Mouse (Mus musculus) layer of hippocampus, adult 8-10 months (tissue): Measurements from ENCODE around the gene Dhx9. TPM values are rescaled to one million over a fixed set of nuclear protein-coding genes. Genes with fewer than 3 reads are reported as not detected.
"Not testable (repeated sequence)": the region's sequence is repeated elsewhere in the genome, so short reads cannot be mapped to it uniquely, and the experiment has no call there.

Source experiments
- DNase-seq, 2 experiments: peaks; one replicate each; pipeline ENCODE4 v3.0.0; 2022; ENCODE audit warnings: low spot score in 2 of 2
- total RNA-seq, 4 experiments: library from RNA; stranded (reverse); gene quantifications; 2 replicates each; pipeline ENCODE4 v1.2.4; 2022

Dhx9 gene
- 100 to 1,000 TPM; 106 to 112 (median 109) TPM for total RNA-seq

DNA sequence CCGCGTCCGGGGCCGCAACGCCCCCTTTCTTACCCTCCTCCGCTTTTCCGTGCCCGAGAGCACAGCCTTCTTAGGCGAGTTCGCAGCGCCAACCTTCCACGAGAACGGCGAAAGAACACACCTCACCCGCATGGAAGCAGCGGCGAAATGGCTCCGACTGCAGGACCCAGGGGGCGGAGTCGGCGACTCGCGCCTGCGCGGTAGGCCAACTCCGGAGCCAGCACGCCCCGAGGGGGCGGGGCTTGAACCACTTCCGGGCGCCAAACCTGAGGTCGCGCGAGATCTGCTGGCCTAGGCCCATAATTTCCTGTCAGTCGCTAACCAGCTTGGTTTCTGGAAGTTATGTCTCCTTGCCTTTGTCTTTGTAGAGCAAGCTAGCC lies at the start of gene Dhx9:
Gene Dhx9, minus strand, starts transcription at position 161 of the 380 bp plus-strand sequence.
- DNase-seq = peak; percentile 95 to 98

DNA sequence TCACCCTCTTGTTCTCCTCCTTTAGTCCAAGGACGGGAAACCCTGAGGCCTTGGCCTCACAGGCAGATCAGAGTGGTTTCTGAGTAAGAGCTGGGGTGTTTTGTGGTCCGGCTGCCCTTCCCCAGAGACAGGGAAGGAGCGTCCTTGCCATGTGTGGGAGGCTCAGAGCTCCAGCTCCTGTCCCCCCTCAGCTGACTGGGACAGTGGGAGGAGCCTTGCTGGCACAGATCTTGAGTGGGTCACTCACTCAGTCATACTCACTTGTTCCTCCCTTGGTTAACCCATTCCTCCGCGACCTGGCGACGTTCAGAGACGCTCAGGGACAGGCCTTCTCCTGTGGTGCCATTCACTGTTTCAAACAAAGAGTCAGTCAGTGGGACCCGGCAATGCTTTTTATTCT lies 48.2 kb upstream of the Dhx9 start:
- DNase-seq = no peak

DNA sequence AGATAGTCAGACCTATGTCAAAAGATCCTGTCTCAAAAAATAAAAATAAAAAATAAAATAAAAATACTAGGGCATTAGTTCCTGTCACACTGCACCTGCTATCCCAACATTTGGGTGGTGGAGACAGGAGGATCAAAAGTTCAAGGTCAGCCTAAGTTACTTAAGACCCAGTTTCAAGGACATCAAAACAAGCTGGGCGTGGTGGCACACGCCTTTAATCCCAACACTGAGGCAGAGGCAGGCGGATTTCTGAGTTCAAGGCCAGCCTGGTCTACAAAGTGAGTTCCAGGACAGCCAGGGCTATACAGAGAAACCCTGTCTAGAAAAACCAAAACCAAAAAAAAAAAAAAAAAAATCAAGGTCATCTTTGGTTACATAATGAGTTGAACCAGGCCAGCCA lies 45.4 kb upstream of the Dhx9 start:
- DNase-seq = not testable (repeated sequence)

- no peak for DNase-seq
Observed at GRCm38 (mm10) chr1:153532234-153532841, 44.9 kb upstream of the Dhx9 start.

DNA sequence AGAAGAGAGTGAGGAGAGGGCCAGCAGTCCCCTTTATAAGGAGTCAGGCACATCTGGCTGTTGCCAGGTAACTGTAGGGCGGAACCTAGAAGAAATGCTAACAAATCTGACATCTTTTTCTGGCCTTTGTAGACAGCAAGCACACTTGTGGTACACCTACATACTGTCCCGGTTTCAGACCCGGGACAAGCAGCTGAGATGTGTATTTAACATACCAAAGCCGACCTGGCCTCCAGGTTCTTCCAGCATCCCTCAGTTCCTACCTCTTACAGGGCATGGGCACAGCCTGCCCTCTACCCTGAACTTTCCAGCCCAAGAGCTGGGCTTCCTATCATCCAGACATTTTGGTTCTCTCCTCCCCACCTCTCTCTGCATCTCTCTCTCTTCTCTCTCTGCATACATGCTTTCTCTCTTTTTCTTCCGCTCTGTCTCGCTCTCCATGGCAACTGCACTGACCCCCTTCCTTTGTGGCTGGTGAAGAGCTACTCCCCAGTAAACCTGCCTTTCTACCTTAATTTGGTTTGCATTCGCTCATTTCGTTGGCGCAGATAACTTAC lies 44.3 kb upstream of the Dhx9 start:
- DNase-seq = no peak

DNA sequence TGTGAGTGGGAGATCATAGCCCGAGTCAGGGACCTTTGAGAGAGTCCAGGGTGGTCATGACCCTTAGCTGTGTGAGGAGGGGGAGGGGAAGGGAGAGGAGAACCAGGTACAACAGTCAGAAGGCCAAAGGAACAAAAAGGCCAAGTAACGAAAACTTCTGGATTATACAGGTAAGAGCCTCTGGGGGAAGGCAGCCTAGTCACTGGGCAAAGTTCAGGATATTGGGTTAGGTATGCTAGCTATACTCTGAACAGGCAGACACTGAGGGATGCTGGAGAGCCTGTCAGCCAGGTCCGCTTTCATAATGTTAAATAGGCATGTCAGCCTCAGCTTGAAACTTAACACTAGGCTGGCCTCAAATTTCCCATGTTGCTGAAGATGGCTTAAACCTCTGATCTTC lies 34.7 kb upstream of the Dhx9 start:
- DNase-seq = no peak

GRCm38 (mm10) chr1:153515368-153515767 lies 27.9 kb upstream of the Dhx9 start:
- no peak for DNase-seq

DNA sequence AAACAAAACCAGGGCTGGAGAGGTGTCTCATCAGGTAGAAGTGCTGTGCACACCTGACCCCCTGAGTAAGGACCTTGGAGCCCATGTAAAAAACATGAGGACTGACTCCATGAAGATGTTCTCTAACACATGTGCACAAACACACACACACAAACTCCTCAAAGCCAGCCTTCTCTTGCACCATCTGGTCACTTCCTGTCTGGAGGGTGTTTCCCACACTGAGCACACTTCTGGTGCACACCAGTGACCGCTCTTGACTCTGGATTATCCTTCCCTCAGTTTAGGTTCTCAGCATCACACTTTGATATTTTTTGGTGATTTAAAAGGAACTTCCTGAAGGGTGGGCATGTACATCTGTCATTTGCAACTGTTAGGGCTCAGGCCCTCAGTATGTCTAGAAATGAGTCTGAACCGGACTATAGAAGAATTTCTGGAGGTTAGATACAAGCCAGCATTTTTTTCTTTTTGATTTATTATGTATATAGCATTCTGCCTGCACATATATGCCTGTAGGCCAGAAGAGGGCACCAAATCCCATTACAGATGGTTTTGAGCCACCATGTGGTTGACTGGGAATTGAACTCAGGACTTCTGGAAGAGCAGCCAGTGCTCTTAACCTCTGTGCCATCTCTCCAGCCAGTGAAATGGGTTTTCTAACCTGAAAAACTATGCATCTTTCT lies 23.0 kb upstream of the Dhx9 start:
- DNase-seq = no peak

DNA sequence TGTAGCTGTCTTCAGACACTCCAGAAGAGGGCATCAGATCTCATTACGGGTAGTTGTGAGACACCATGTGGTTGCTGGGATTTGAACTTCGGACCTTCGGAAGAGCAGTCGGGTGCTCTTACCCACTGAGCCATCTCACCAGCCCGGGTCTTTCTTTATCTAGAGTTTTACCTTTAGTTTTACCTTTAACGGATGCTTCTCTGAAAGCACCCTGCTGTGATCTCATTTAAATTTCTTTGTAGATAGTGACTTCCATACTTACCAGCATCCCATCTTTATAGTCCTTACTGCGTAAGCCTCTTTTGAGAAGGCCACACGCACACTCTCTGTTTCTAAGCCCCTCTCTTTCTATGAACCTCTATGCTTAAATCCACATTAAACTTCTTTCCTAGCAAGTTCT lies 22.1 kb upstream of the Dhx9 start:
- DNase-seq = not testable (repeated sequence)

GRCm38 (mm10) chr1:153509012-153509411 lies 21.6 kb upstream of the Dhx9 start:
- DNase-seq = no peak

DNA sequence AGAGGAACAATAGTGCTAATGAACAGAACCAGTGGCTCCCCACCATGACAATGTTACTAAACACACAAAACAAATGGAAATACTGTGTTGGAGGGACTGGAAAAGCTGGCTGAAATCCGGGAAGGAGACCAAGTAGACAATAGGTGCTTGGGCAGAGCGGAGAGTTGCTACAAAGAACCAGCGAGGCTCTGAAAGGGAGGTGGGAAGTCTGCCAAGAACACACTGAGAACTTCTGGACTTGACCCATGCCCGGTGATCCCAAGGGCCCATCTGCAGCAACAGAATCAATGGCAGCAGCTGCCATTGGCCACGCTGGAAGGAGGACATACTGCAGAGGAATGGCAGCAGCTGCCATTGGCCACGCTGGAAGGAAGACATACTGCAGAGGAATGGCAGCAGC lies 18.8 kb upstream of the Dhx9 start:
- DNase-seq = peak; percentile 40 to 48

DNA sequence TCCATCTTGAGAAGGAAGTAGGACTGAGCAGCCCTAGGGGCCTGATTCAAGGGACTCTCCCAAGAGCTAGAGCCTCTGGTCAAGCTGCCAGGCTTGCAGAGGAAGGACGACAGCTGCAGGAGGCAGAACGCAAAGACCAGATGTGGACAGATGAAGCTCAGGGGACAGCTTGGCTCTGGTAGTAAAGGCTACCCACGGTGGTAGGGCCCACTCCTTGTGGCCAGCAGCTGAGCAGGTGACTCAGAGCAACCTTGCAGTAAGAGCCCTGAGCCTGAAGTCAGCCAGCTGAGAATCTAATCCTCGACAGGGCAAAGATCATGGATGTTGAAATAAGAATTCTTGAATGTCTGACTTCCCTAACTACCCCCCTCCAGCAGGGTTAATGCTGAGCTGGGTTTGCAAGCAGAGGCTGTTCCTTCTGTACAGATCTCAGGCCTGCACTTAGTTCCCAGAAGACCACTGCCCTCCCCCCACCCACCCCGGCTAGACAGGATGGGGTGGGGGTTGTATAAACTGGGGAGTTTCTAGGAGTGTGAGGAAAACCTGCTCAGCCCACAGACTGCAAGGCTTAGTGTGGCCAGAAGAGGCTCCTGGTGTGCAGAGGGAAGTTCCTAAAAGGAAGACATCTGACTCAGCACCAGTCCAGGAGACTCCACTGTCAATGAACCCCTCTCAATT lies 14.3 kb upstream of the Dhx9 start:
- no peak for DNase-seq

GRCm38 (mm10) chr1:153500030-153500429 lies 12.6 kb upstream of the Dhx9 start:
- no peak for DNase-seq

DNA sequence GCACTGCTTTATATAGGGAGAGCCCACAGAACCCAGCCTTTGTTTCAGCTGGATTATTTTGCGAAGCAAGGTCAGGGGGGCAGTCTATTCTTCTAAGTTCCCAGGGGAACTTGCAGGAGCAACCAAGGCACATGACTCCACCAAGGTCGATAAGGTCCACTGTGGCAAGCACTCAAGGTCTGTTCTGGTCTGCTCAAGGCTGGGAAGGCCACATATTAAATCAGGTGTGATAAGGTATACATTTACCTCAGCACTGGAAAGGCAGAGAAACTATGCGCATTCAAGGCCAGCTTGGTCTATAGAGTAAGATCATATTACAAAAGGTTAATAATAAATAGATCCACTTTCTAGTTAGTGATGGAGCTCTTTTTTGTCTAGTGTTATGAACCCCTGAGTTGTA lies 8.6 kb upstream of the Dhx9 start:
- DNase-seq = no peak

GRCm38 (mm10) chr1:153493931-153494330 lies 6.5 kb upstream of the Dhx9 start:
- DNase-seq = no peak

GRCm38 (mm10) chr1:153493338-153493737 lies 5.9 kb upstream of the Dhx9 start:
- no peak for DNase-seq

- no peak for DNase-seq
Observed at GRCm38 (mm10) chr1:153491822-153492221, 4.4 kb upstream of the Dhx9 start.

DNA sequence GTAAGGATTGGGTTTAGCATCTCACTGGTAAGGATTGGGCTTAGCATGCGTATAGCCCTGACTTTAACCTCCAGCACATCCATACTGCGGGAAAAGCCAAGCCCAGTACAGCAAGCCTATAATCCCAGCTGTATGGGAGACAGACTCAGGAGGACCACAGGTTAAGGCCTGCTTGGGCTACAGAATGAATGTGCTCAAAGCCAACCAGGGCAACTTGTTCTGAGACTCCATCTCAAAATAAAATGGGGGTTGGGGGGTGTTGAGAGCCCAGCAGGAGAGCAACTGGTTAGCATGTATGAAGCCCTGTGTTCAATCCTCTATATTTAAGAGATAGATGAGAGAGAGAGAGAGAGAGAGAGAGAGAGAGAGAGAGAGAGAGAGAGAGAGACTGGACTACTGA lies 3.9 kb upstream of the Dhx9 start:
- no peak for DNase-seq

- no peak for DNase-seq
Observed at GRCm38 (mm10) chr1:153489963-153490362, 2.5 kb upstream of the Dhx9 start.

- no peak for DNase-seq
Observed at GRCm38 (mm10) chr1:153489540-153489939, 2.1 kb upstream of the Dhx9 start.

- peak in 1 of 2 experiments; percentile 11 for DNase-seq
Observed at GRCm38 (mm10) chr1:153489132-153489531, 1.7 kb upstream of the Dhx9 start.

DNA sequence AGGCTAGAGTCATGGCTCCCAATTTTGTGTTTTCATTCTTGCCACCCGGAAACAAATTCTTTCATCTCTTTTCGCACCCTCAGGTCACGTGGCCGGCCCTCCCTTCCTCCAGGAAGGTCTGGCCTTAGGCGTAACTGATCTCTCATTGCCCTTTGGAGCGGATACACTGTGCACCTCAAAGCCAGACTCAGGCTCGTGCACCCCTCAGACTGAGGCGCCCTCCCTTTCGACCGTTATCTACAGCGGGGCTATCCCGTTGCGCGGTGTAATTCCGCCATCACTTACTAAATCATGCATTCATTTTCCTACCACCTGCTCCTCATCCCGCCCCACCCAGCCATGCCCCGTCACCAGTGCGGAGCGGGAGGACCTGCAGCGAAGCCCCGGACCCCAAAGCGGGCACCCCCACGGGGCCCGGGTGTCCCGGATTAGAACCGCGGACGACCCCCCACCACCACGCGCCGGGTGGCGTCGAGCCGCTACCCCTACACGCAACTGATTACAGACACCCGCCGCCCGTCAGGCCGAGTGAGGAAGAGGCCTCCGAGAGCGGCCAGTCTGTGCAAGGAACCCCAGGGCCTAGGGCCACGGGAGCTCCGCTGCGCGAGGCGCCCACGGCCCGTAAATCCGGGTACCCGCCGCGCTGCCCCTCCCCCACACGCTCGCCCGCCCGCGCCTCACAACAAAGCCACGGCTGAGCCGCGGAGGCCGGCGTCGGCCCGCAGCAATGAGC lies 527 bp downstream of the Dhx9 start:
- peak; percentile 19 to 34 for DNase-seq
